Mouse (Mus musculus): Measurements from ENCODE around the gene Ifitm10. TPM values are rescaled to one million over a fixed set of nuclear protein-coding genes. Genes with fewer than 3 reads are reported as not detected.

The Ifitm10 gene
- polyA plus RNA-seq (2017; shearing (Covaris generic)) = 44.4 TPM

GRCm38 (mm10) chr7:142373641-142374412 lies at the start of gene Ifitm10:
Ifitm10 (minus strand) TSS chr7:142373753.

GRCm38 (mm10) chr7:142387419-142388148 lies 14.0 kb upstream of the Ifitm10 start, which contains the start of gene Ctsd:
Ctsd (minus strand) TSS chr7:142388038.

GRCm38 (mm10) chr7:142382567-142382966 lies 9.0 kb upstream of the Ifitm10 start, which contains the start of gene Gm49369:
Gm49369 (minus strand) TSS chr7:142382667.

GRCm38 (mm10) chr7:142303249-142303648 lies 70.3 kb downstream of the Ifitm10 start, which contains the start of gene Krtap5-4:
Krtap5-4 (plus strand) TSS chr7:142303549.

DNA sequence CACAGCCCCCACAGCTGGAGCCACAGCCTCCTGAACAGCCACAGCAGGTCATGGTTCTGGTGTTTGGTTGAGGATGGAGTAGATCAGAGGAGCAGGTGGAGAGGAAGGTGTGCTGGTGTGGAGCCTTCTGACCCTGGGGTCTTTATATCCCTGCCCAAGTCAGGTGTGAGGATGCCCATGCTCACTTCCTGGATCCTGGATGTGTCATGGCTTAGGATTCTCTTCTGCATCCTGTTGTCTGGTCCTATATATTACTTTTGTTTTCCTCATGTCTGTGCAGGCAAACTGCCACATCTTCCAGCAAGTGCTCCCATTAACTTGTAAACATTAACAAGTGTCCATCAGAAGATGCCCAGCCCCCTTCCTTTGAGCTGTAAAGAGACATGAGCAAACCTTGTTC lies 76.5 kb downstream of the Ifitm10 start, which contains the start of gene Krtap5-1:
Krtap5-1 (minus strand) TSS at position 101 of the 400 bp plus-strand sequence.

Other genes starting within 250 kb of the Ifitm10 start
- not detected for gene Gm39115, start 237.7 kb downstream of the Ifitm10 start, polyA plus RNA-seq (2017; shearing (Covaris generic))
- not detected for gene Gm45337, start 229.1 kb downstream of the Ifitm10 start, polyA plus RNA-seq (2017; shearing (Covaris generic))
- gene Gm29735, start 216.6 kb downstream of the Ifitm10 start, polyA plus RNA-seq (2017; shearing (Covaris generic)) = not detected
- not detected for gene Gm4553, start 208.0 kb downstream of the Ifitm10 start, polyA plus RNA-seq (2017; shearing (Covaris generic))
- gene Krtap5-2, start 197.7 kb downstream of the Ifitm10 start, polyA plus RNA-seq (2017; shearing (Covaris generic)) = not detected
- gene Gm10153, start 183.4 kb downstream of the Ifitm10 start, polyA plus RNA-seq (2017; shearing (Covaris generic)) = not detected
- gene Krtap5-3, start 172.4 kb downstream of the Ifitm10 start, polyA plus RNA-seq (2017; shearing (Covaris generic)) = not detected
- gene Gm7579, start 161.9 kb downstream of the Ifitm10 start, polyA plus RNA-seq (2017; shearing (Covaris generic)) = not detected
- not detected for gene Krtap5-5, start 143.8 kb downstream of the Ifitm10 start, polyA plus RNA-seq (2017; shearing (Covaris generic))
- not detected for gene Gm40460, start 132.7 kb downstream of the Ifitm10 start, polyA plus RNA-seq (2017; shearing (Covaris generic))
- gene Gm2431, start 115.4 kb downstream of the Ifitm10 start, polyA plus RNA-seq (2017; shearing (Covaris generic)) = not detected
- gene Gm4559, start 99.4 kb downstream of the Ifitm10 start, polyA plus RNA-seq (2017; shearing (Covaris generic)) = not detected
- not detected for gene Krtap5-1, start 76.6 kb downstream of the Ifitm10 start, polyA plus RNA-seq (2017; shearing (Covaris generic))
- not detected for gene Krtap5-4, start 70.2 kb downstream of the Ifitm10 start, polyA plus RNA-seq (2017; shearing (Covaris generic))
- 28.2 TPM for gene Gm49369, start 8.9 kb upstream of the Ifitm10 start, polyA plus RNA-seq (2017; shearing (Covaris generic))
- gene Ctsd, start 14.3 kb upstream of the Ifitm10 start, polyA plus RNA-seq (2017; shearing (Covaris generic)) = 419 TPM
- gene Syt8, start 61.1 kb upstream of the Ifitm10 start, polyA plus RNA-seq (2017; shearing (Covaris generic)) = not detected
- not detected for gene Tnni2, start 68.1 kb upstream of the Ifitm10 start, polyA plus RNA-seq (2017; shearing (Covaris generic))
- gene Lsp1, start 87.1 kb upstream of the Ifitm10 start, polyA plus RNA-seq (2017; shearing (Covaris generic)) = 1,101 TPM
- 5.0 TPM for gene Tnnt3, start 125.1 kb upstream of the Ifitm10 start, polyA plus RNA-seq (2017; shearing (Covaris generic))
- 4.9 TPM for gene Mrpl23, start 158.9 kb upstream of the Ifitm10 start, polyA plus RNA-seq (2017; shearing (Covaris generic))

Data from effector memory CD4-positive, alpha-beta T cell, adult 7 months (primary cell).